Mouse (Mus musculus): ENCODE results near the gene Hnrnpa0.

Gene Hnrnpa0

DNA sequence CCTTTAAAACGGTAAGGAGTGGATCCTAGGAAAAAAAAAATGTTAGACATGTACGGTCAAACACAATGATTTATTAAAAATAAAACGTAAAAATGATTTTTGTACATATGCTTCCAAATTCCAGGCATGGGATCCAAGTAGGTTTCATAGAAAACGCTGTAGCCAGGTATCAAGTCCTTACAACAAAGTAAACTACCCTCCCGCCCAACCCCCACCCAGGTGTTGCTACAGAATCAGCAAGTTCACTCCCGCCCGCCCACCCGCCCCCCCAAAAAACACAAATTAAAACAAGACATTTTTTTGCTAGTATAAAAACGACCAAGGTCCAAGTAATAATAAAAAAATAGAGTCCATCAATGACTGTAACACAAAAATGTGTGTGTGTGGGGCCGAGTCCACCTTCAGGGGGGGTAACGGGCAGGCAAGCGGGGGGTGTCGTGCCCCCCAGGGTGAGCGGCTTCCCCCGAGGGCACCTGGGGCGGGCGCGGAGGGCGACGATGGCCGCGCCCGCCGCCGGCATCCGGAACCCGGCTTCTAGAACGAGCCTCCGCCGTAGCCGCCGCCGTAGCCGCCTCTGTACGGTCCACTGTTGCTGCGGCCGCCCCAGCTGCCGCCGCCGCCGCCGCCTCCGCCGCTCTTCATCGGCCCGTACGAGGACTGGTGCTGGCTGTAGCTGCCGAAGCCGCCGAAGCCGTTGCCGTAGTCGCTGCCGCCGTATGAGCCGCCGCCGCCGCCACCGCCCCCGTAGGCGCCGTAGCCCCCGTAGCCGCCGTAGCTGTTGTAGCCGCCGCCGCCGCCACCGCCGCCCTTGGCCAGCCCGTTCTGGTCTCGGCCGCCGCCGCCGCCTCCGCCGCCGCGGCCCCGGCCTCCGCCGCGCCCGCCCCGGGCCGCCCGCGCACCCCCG, 1.2 kb downstream of the Hnrnpa0 start:
- no peak for DNase-seq

DNA sequence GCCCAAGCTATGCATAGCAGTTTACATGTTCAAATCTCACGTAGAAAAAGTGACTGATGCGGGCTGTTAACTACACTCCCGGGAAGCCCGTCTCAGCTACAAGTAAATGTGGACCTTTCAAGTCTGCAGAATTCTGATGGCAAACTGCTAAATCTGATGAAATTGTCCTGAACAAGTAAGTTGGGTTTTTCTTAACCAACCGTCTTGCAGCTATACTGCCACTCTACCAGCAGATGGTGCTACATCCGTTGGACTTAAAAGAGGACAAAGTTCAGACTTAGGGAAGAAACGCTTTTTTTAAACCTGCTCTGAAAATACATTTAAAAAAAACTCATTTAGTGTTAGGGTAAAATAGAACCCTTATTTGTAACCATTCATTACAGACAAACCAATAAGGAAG, 2.2 kb downstream of the Hnrnpa0 start:
- DNase-seq, result no peak

DNA sequence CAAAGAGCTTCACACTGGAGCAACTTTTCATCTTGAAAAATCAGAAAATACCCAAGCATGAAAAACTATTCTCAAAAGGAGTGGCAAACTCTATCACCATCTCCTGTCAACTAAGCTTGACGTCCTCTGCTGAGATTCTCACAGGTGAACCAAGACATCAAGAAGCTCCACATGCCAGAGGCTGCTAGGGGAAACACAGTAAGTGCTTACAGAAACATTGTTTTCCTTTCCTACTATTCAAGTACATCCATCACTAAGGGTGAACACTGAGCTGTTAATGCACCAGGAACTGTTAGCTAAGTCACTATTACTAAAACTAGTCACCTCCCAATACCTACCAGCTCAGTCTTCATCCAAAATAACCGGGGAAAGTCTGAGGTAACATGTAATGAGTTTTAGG, 3.4 kb downstream of the Hnrnpa0 start:
- DNase-seq, result no peak

DNA sequence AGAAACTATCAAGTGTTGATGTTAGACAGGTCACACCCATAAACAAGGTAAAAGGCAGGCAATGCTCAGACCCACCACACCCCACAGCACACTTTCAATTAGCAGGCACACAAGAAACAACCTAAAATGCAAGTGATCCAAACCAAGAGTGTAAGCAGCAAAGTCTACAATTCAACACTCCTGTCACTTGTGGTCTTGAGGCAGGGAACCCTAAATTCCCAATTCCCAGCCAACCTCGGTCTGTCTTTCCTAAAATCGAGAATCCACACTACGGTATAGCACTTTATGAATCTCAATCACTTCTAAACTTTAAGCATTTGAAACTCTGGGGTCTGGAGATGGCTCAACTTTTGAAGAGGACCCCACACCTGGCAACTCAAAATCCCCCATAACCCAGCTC, 4.1 kb downstream of the Hnrnpa0 start:
- DNase-seq, result no peak

DNA sequence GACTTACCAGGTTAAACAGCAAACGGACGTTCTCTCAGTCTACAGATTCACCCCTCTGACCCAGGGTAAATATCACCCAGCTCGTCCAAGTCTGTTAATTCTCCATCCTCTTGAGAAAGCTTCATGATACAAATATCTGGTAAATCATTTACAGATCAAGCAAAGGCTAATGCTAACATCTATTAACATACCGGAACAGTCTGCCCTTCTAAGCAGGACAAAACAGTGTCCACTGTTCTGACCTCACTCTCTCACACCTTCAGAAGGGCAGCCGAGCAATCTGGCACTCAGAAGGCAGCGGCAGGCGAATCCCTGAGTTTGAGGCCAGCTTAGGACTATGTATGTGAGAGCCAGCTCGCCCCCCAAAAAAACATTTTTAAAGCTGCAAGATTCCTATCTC, 5.0 kb downstream of the Hnrnpa0 start:
- DNase-seq, result no peak

DNA sequence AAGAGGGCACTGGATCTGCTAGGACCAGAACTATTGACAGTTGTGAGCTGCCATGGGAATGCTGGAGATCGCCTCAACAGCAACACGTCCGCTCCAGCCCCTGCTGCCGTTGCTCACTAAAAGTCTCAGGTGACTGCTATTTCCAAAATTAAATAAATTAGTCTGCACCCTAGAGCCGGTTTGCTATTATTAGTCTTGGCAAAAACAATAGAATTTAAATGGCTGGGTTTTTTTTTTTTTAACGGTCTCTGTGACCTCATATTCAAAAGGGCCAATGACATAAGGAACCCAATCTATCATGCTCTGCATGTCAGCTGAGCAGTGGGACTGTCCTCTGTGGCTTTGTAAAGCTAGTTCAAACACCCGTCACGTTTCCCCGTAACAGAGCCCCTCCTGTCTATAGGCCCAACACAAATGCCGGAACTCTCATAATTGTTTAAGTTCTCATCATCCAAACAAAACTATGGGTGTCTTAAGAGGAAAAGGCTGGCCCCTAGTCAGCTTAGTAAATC, 5.5 kb downstream of the Hnrnpa0 start:
- DNase-seq, result no peak

DNA sequence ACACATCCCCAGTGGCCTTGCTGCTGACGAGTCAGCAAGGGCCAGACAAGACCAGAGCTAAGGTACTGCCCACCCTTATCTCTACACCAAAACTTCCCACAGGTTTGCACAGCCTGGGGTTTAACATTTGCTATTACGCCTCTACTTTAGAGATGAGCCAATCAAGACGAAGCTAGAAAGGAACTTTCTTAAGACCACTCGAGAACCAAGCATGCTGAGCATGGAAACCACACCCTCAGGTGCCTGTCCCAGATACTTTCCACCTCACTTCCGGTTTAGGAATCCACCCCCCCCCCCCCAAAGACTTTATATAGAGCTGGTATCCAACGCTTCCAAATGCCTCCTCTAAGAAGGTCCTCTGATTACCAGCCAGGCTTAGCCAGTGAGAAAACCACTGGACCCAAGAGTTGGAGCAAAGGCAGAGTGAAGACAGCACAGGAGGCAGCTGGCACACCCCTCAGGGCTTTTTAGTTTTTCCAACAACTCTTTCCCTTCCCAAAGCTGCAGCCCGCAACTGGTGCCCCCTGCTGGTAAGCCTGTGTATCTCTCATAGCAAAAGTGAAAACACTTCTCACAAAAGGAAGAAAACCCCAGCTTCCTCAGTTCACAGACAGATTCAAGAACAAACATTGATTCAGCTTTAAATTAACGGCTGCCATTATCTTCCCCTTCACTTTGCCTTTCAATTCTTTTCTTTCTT, 10.9 kb downstream of the Hnrnpa0 start:
- no peak for DNase-seq

DNA sequence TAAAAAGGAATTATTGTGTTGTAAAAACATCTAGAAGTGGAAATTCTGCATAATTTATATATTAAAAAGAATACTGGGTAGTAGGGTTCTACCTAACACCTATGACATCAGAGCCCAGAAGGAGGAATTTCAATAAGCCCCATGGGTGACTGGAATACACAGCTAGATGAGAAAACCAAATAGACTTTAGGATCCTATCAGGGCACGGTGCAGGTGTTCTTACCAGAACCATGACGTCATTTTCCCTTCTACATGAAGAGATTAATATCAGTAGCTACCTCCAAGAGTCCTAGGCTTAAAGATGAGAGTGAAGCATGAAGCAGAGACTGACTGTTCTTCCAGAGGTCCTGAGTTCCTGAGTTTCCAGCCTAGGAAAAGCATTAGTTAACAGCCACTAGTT, 11.6 kb downstream of the Hnrnpa0 start:
- DNase-seq, result no peak

DNA sequence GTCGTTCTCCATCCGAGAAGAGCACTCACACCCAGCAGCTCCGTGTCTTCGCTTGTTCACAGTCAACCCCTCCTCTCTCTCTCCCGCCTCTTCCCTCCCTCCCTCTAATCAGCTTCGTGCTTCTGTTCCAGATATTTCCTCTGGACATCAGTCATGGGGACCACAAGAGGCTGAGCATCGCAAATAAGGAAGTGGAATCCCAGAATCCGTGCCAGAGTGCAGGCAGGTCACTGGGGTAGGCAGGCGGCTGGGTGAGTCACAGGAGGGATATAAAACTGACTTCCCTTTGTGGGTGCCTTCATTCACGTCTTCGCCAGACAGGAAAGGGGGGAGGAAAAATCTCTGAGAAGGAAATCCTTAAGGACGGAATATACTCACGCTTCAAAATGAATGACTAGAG, 13.1 kb downstream of the Hnrnpa0 start:
- no peak for DNase-seq

DNA sequence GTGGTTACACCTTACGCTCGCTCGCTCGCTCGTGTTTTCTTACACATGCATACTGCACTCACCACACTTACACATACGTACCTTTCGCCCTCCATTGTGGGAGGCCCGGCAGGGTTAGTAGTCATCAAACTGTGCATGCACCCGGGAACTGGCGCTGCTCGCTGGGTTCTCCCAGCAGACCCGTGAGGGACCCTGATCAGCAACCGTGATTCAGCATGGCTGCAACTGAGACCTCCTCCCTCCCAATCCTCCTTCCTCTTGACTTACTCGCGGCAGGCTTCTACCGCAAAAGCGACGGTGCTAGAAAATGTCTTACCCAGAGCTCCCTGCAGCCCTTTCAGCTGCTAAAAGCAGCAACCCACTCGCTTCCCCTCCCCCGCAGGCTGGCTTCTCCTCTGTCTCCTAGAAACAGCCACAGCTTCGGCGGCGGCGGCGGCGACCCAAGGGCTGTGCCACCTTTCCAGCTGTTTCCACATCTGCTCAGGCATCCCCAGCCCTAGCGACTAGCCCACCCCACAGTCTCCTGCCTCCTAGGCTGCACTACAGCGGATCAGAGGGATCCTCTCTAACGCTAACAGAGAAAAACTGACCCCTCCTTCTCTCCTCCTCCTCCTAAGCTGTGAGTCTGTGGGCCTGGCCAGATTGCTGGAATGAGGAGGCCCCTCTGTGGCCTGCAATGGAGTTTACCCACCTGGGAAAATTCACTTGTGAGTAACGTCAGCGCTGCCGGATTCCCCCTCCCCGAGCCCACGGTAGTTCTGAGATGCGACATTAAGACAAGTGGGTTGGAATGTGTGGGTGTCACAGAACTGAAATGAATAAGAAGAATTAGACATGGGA, 15.1 kb downstream of the Hnrnpa0 start, which contains the start of gene Klhl3:
Klhl3 (minus strand) TSS at position 532 of the 840 bp plus-strand sequence.
- DNase-seq, result peak; percentile 90

DNA sequence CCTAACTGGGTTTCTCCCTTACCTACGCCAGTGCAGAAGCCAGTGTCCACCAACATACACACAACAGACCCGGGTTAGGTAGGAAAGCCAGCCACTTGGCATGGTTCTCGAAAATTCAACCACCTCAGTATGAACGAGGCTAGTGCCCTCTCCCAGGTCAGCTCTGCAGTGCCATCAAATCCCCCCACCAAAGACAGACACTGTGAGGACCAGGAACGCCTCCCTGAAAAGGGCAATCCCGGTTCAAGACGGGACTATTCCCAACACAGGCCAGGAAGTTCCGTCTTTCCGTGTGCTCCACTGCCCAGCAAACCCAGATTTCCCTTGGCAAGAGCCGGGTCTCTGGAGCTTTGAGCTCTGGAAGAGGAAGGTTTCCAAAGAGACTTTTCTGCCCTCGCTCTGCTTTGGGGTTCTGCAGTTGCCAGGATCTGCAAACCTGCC, 15.7 kb downstream of the Hnrnpa0 start:
- DNase-seq, result peak; percentile 20

DNA sequence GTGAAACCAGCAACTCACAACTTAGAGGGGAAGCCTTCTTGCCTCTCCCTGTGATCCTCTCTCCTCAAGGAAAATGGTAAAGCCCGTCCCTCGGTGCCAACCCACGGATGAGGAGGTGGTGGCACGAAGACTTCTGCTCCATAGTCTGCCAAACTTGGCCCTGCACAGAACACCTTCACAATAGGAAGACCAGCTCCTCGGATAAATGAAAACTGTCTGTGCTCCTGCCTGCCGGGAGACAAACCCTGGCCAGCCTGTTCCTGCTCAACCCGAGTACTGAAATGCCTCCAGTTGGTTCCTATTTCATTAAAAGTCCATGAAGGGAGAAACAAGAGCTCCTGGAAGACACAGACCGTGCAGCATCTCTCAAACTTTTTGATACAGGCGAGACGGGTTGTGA, 16.2 kb downstream of the Hnrnpa0 start:
- peak; percentile 69 for DNase-seq

DNA sequence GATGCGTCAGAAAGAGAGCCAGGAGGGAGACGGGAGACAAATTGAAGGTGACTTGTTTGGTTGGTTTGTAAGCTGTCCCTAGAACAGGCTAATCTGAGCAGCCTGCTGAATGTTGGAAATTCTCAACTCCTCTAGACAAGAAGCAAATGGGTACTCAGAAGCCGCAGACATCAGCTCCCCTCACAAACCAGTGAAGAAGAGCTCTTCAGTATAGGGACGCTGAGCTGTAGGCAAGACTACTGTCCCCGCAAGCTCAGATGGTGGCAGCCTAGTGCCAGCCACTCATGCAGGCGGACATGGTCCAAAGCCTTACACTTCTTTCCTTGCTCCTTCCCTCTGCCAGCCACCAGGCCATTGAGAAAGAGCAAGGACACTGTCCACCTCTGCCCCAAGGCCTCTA, 17.1 kb downstream of the Hnrnpa0 start:
- peak; percentile 40 for DNase-seq

DNA sequence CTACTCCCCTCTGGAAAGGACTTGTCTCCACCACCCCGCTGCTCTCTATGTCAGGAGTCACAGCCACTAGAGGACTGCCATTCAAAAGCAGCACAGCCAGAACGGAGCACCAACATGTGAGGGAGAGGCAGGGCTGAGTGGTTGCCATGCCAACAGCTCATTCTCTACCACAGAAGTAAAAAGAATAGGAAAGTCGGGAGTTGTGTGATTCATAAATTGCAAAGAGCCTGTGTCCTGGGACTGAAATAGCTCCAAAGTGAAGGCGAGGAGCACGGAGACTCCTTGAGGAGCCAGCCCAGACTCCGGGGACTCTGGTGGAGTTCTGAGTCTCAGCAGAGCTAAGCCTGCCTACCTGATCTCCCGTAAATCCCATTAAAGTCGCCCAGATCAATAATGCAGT, 37.7 kb downstream of the Hnrnpa0 start:
- DNase-seq, result peak; percentile 88

DNA sequence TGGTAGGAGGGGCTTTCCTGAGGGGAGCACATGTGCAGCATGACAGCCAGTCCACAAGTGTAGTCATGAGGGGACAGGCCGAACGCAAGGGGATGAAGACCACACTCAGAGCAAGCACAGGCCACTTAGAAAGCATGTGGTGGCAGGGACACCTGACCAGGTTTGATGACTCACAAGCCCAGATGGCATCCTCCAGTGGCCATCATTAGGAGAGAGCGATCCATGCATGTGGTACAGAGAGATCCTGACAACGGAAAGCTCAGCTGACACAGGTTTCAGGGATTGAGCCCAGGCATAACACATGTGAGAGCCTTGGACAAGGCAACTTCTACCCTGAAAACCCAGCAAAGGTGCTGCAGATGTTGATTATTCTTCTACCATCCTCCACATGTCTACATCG, 44.0 kb downstream of the Hnrnpa0 start:
- no peak for DNase-seq

DNA sequence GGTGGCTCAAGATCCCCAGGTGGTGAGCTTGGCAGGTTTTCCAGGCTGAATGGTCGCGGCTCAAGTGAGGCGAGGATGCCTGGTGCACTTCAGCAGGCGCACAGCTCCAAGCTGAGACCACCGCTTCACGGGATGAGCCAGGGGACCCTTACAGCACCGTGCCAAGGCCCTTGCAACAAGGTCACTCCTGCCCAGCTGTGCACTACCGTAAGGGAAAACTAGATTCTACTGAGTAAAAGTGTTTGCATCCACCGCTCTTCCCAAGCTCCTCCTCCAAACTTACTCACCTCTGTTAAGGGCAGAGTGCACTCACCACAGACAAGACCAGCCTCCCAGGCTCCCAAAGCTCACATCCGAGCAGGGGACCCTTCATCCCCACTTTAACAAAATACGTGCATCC, 44.8 kb downstream of the Hnrnpa0 start:
- no peak for DNase-seq

DNA sequence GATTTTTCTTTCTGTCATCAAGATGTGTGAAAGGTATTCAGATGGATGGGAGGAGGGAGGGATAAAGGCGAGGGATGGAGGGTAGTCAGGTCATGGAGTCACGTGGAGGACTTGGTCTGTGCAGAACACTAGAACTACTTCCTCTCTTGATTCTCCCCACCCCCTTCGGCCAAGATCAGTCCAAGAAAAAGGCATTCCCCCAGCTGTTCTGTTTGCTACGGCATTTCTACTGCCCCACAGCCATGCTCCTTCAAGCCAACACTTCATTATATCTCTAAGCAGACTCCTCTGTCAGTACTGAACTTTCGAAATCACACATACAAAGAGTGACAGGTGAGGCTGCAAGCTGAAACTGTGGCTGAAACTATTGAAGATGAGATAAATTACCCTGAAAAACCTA, 45.3 kb downstream of the Hnrnpa0 start:
- DNase-seq, result no peak

DNA sequence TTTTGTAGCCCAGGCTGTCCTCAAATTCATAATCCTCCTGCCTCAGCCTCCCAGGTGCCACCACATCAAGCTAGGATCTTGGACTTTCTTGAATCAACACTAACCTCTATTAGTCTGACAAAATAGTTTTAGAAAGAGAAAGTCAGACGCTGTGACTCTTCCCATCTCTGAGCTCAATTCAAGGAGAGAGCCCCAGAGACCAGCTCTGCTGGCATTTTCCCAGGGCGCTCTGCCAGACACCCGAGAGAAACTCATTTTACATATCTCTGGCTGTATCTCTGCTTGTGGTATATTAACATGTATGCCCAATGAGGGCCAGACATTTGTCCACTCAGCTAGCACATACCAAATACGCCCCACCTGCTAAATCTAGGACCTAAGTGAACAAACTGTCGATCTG, 50.0 kb downstream of the Hnrnpa0 start:
- DNase-seq, result no peak

All from right cerebral cortex, adult 18-20 months (tissue).